Mouse (Mus musculus): ENCODE measurements around the gene Hspa1b. TPM values are rescaled to one million over a fixed set of nuclear protein-coding genes. Genes with fewer than 3 reads are reported as not detected.

The Hspa1b gene
- polyA plus RNA-seq, 1 experiment from 2014 or later: 0.84 TPM

DNA sequence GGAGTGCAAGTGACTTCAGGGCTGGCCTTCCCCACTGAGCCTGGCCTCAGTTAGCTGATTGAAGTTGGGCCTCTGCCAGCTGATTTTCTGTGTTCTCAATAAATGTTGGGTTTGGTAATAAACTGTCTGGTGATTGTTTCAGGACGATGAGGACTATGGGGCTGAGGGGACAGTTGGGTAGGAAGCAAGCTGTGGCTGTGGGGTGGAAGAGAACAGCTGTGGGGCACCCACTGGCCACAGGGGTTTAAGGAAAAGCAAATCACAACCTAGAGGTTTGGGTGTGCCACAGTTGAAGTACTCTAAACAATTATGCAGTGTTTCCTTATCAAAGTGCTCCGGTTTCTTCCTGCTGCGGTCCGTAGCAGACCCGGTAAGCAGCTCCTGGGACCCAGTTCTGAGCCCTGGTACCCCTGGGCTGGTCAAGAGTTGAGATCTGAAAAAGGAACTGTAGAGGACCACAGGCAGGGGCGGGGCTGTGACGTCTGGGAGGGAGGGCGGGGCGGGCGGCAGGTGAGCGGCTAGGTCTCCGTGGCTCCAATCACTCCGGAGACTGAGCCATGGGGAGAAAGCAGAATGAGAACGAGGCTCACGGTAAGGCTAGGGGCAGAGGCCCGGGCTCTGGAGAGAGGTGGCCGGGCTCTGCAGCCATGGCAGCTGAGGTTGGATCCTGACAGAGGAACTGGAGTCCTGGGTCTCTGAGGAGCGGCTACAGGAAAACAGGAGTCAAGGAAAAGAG is 44.9 kb downstream of the Hspa1b start, which contains the start of gene Slc44a4:
Slc44a4 (plus strand) TSS at position 537 of the 736 bp plus-strand sequence.
- Histone ChIP-seq H3K9me3 (replicated peaks) (no peaks in the 10 kb centered on the region), H3K4me1 (no peaks in the 10 kb centered on the region), H3K4me2 (no peak within 1 kb of the TSS), H3K4me3 (replicated peaks) (no peak within 1 kb of the TSS), H3K36me3 (peaks cover 47% of the 10 kb centered on the region), H3K27me3 (replicated peaks) (no peaks in the 10 kb centered on the region), H3K27ac (replicated peaks) (no peak within 1 kb of the TSS), H3K9ac (replicated peaks) (no peak within 1 kb of the TSS)
- 44% methylated on average over 18 of the region's 18 CpGs for WGBS
- ATAC-seq (ENCODE audit: low FRiP score): no peak

DNA sequence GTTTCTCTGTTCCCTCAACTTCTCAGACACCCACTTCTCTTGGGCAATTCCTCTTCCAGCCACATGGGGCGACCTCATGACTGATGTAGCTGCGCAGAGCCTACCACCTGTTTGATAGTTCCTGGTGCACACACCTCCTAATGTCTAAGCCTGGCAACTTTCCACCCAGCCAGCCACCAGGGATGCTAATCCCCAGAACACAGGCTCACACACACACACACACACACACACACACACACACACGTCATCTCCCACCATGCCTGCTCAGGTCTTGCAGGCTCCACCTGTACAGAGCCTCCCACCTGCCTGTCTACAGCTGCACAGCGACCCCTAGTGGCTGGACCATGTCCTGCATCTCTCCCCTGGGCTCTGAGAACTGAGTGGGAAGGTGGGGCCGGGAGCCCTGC is 47.1 kb downstream of the Hspa1b start:
- Histone ChIP-seq H3K9me3 (replicated peaks) (no peaks in the 10 kb centered on the region), H3K4me1 (no peaks in the 10 kb centered on the region), H3K36me3 (peaks cover 69% of the 10 kb centered on the region), H3K27me3 (replicated peaks) (no peaks in the 10 kb centered on the region), H3K9ac (replicated peaks) (no peak overlapping the region), H3K27ac (replicated peaks) (no peak overlapping the region), H3K4me3 (replicated peaks) (no peak overlapping the region), H3K4me2 (no peak overlapping the region)
- WGBS: 53% methylated on average over 5 of the region's 5 CpGs
- ATAC-seq (ENCODE audit: low FRiP score): peak; percentile 26; the same call in 1 of the 2 replicates

- H3K9ac ChIP-seq (replicated peaks): no peak overlapping the region
- H3K4me2 ChIP-seq: no peak overlapping the region
- H3K36me3 ChIP-seq: peaks cover 78% of the 10 kb centered on the region
- H3K4me1 ChIP-seq: no peaks in the 10 kb centered on the region
- H3K27me3 ChIP-seq (replicated peaks): no peaks in the 10 kb centered on the region
- H3K9me3 ChIP-seq (replicated peaks): no peaks in the 10 kb centered on the region
- no peak for ATAC-seq (ENCODE audit: low FRiP score)
- H3K27ac ChIP-seq (replicated peaks): no peak overlapping the region
- no peak overlapping the region for H3K4me3 ChIP-seq (replicated peaks)
- 93% methylated on average over 10 of the region's 10 CpGs for WGBS
These were observed 48.1 kb downstream of the Hspa1b start for GRCm38 (mm10) chr17:34910982-34911381.

Other genes with a start within 250 kb of the Hspa1b start
- gene C4b, start 215.4 kb downstream of the Hspa1b start, polyA plus RNA-seq (2015; fragmentation: Nextera tagmentation; extraction: Ambion mirVana): 0.14 and 0.27 TPM in 2 replicates
- not detected in 2 replicates for gene Cyp21a1, start 154.7 kb downstream of the Hspa1b start, polyA plus RNA-seq (2015; fragmentation: Nextera tagmentation; extraction: Ambion mirVana)
- gene Stk19, start 122.3 kb downstream of the Hspa1b start, polyA plus RNA-seq (2015; fragmentation: Nextera tagmentation; extraction: Ambion mirVana): 40.0 and 41.6 TPM in 2 replicates
- 58.9 and 64.8 TPM in 2 replicates for gene Dxo, start 122.2 kb downstream of the Hspa1b start, polyA plus RNA-seq (2015; fragmentation: Nextera tagmentation; extraction: Ambion mirVana)
- gene Skiv2l, start 109.0 kb downstream of the Hspa1b start, polyA plus RNA-seq (2015; fragmentation: Nextera tagmentation; extraction: Ambion mirVana): 56.6 and 57.4 TPM in 2 replicates
- 77.4 and 77.8 TPM in 2 replicates for gene Nelfe, start 108.8 kb downstream of the Hspa1b start, polyA plus RNA-seq (2015; fragmentation: Nextera tagmentation; extraction: Ambion mirVana)
- gene Cfb, start 96.7 kb downstream of the Hspa1b start, polyA plus RNA-seq (2015; fragmentation: Nextera tagmentation; extraction: Ambion mirVana): 2.4 and 5.9 TPM in 2 replicates
- gene Zbtb12, start 79.8 kb downstream of the Hspa1b start, polyA plus RNA-seq (2015; fragmentation: Nextera tagmentation; extraction: Ambion mirVana): 9.6 and 10.6 TPM in 2 replicates
- gene Gm20547, start 77.2 kb downstream of the Hspa1b start, polyA plus RNA-seq (2015; fragmentation: Nextera tagmentation; extraction: Ambion mirVana): not detected in 2 replicates
- gene C2, start 61.0 kb downstream of the Hspa1b start, polyA plus RNA-seq (2015; fragmentation: Nextera tagmentation; extraction: Ambion mirVana): 1.7 and 4.0 TPM in 2 replicates
- gene Ehmt2, start 60.8 kb downstream of the Hspa1b start, polyA plus RNA-seq (2015; fragmentation: Nextera tagmentation; extraction: Ambion mirVana): 80.4 and 81.2 TPM in 2 replicates
- gene Slc44a4, start 44.8 kb downstream of the Hspa1b start, polyA plus RNA-seq (2015; fragmentation: Nextera tagmentation; extraction: Ambion mirVana): 4.1 TPM in 1 of 2 replicates, not detected in the other
- 39.1 and 43.5 TPM in 2 replicates for gene Neu1, start 28.0 kb downstream of the Hspa1b start, polyA plus RNA-seq (2015; fragmentation: Nextera tagmentation; extraction: Ambion mirVana)
- gene Gm20481, start 10.7 kb upstream of the Hspa1b start, polyA plus RNA-seq (2015; fragmentation: Nextera tagmentation; extraction: Ambion mirVana): not detected in 2 replicates
- gene Hspa1a, start 12.9 kb upstream of the Hspa1b start, polyA plus RNA-seq (2015; fragmentation: Nextera tagmentation; extraction: Ambion mirVana): 12.8 and 13.2 TPM in 2 replicates
- gene Hspa1l, start 13.5 kb upstream of the Hspa1b start, polyA plus RNA-seq (2015; fragmentation: Nextera tagmentation; extraction: Ambion mirVana): 1.4 and 1.5 TPM in 2 replicates
- 97.9 and 120 TPM in 2 replicates for gene Lsm2, start 22.6 kb upstream of the Hspa1b start, polyA plus RNA-seq (2015; fragmentation: Nextera tagmentation; extraction: Ambion mirVana)
- gene Vars, start 41.7 kb upstream of the Hspa1b start, polyA plus RNA-seq (2015; fragmentation: Nextera tagmentation; extraction: Ambion mirVana): 57.8 and 83.6 TPM in 2 replicates
- 0.19 and 0.34 TPM in 2 replicates for gene Vwa7, start 57.3 kb upstream of the Hspa1b start, polyA plus RNA-seq (2015; fragmentation: Nextera tagmentation; extraction: Ambion mirVana)
- gene Sapcd1, start 68.8 kb upstream of the Hspa1b start, polyA plus RNA-seq (2015; fragmentation: Nextera tagmentation; extraction: Ambion mirVana): 1.8 and 6.2 TPM in 2 replicates
- gene Msh5, start 87.5 kb upstream of the Hspa1b start, polyA plus RNA-seq (2015; fragmentation: Nextera tagmentation; extraction: Ambion mirVana): 2.0 and 3.3 TPM in 2 replicates
- 76.6 and 156 TPM in 2 replicates for gene Clic1, start 90.7 kb upstream of the Hspa1b start, polyA plus RNA-seq (2015; fragmentation: Nextera tagmentation; extraction: Ambion mirVana)
- 244 and 261 TPM in 2 replicates for gene Ddah2, start 99.8 kb upstream of the Hspa1b start, polyA plus RNA-seq (2015; fragmentation: Nextera tagmentation; extraction: Ambion mirVana)
- gene Ly6g6c, start 106.2 kb upstream of the Hspa1b start, polyA plus RNA-seq (2015; fragmentation: Nextera tagmentation; extraction: Ambion mirVana): 0.19 TPM in 1 of 2 replicates, not detected in the other
- 0.17 and 0.24 TPM in 2 replicates for gene Mpig6b, start 106.9 kb upstream of the Hspa1b start, polyA plus RNA-seq (2015; fragmentation: Nextera tagmentation; extraction: Ambion mirVana)
- 0.65 and 1.3 TPM in 2 replicates for gene Ly6g6e, start 117.7 kb upstream of the Hspa1b start, polyA plus RNA-seq (2015; fragmentation: Nextera tagmentation; extraction: Ambion mirVana)
- 0.74 and 2.8 TPM in 2 replicates for gene Ly6g6d, start 118.8 kb upstream of the Hspa1b start, polyA plus RNA-seq (2015; fragmentation: Nextera tagmentation; extraction: Ambion mirVana)
- gene Ly6g6f, start 126.4 kb upstream of the Hspa1b start, polyA plus RNA-seq (2015; fragmentation: Nextera tagmentation; extraction: Ambion mirVana): 0.32 TPM in 1 of 2 replicates, not detected in the other
- 110 TPM in 2 replicates for gene Abhd16a, start 130.0 kb upstream of the Hspa1b start, polyA plus RNA-seq (2015; fragmentation: Nextera tagmentation; extraction: Ambion mirVana)
- not detected in 2 replicates for gene Ly6g5c, start 149.0 kb upstream of the Hspa1b start, polyA plus RNA-seq (2015; fragmentation: Nextera tagmentation; extraction: Ambion mirVana)
- 1.0 and 1.5 TPM in 2 replicates for gene Ly6g5b, start 156.2 kb upstream of the Hspa1b start, polyA plus RNA-seq (2015; fragmentation: Nextera tagmentation; extraction: Ambion mirVana)
- gene Gpank1, start 162.2 kb upstream of the Hspa1b start, polyA plus RNA-seq (2015; fragmentation: Nextera tagmentation; extraction: Ambion mirVana): 22.4 and 22.8 TPM in 2 replicates
- 312 and 350 TPM in 2 replicates for gene Csnk2b, start 162.8 kb upstream of the Hspa1b start, polyA plus RNA-seq (2015; fragmentation: Nextera tagmentation; extraction: Ambion mirVana)
- 9.5 and 10.6 TPM in 2 replicates for gene D17H6S53E, start 167.1 kb upstream of the Hspa1b start, polyA plus RNA-seq (2015; fragmentation: Nextera tagmentation; extraction: Ambion mirVana)
- gene Apom, start 172.8 kb upstream of the Hspa1b start, polyA plus RNA-seq (2015; fragmentation: Nextera tagmentation; extraction: Ambion mirVana): 0.20 and 0.84 TPM in 2 replicates
- gene Bag6, start 175.9 kb upstream of the Hspa1b start, polyA plus RNA-seq (2015; fragmentation: Nextera tagmentation; extraction: Ambion mirVana): 54.7 and 62.7 TPM in 2 replicates
- 155 TPM in 2 replicates for gene Prrc2a, start 205.7 kb upstream of the Hspa1b start, polyA plus RNA-seq (2015; fragmentation: Nextera tagmentation; extraction: Ambion mirVana)
- gene Aif1, start 216.8 kb upstream of the Hspa1b start, polyA plus RNA-seq (2015; fragmentation: Nextera tagmentation; extraction: Ambion mirVana): 12.1 and 12.3 TPM in 2 replicates
- gene Lst1, start 229.2 kb upstream of the Hspa1b start, polyA plus RNA-seq (2015; fragmentation: Nextera tagmentation; extraction: Ambion mirVana): 8.3 and 12.1 TPM in 2 replicates
- 0.63 and 7.3 TPM in 2 replicates for gene Ltb, start 235.2 kb upstream of the Hspa1b start, polyA plus RNA-seq (2015; fragmentation: Nextera tagmentation; extraction: Ambion mirVana)
- 0.09 and 0.28 TPM in 2 replicates for gene Tnf, start 242.8 kb upstream of the Hspa1b start, polyA plus RNA-seq (2015; fragmentation: Nextera tagmentation; extraction: Ambion mirVana)
- gene Lta, start 246.1 kb upstream of the Hspa1b start, polyA plus RNA-seq (2015; fragmentation: Nextera tagmentation; extraction: Ambion mirVana): 0.75 and 0.77 TPM in 2 replicates

Data from neural tube, embryonic 15.5 days (tissue).